Mouse (Mus musculus) erythroblast, embryonic 14.5 days (primary cell): ENCODE results near the gene Rock2. TPM values are rescaled to one million over a fixed set of nuclear protein-coding genes. Genes with fewer than 3 reads are reported as not detected.

Source experiments
- H3K27me3 ChIP-seq: 2 replicates; pipeline ENCODE4 v1.6.1; 2012; ENCODE audit warnings: inconsistent platforms; ENCODE audit not compliant: control insufficient read depth
- H3K36me3 ChIP-seq: 2 replicates; pipeline ENCODE4 v1.6.1; 2012; ENCODE audit warnings: mild to moderate bottlenecking, inconsistent platforms; ENCODE audit not compliant: control insufficient read depth
- H3K4me1 ChIP-seq: 2 replicates; pipeline ENCODE4 v1.6.1; 2012; ENCODE audit warnings: inconsistent platforms; ENCODE audit not compliant: control insufficient read depth
- H3K4me3 ChIP-seq: replicated peaks from 2 replicates; pipeline ENCODE3; 2012; ENCODE audit warnings: moderate library complexity, mild to moderate bottlenecking, inconsistent platforms
- H3K9me3 ChIP-seq: 2 replicates; pipeline ENCODE4 v1.6.1; 2012; ENCODE audit warnings: low read length, inconsistent platforms, mixed read lengths; ENCODE audit not compliant: control insufficient read depth
- GATA1 ChIP-seq: IDR thresholded peaks from 2 replicates; pipeline ENCODE4 v1.6.1; 2012; ENCODE audit warnings: low read length, inconsistent platforms, mixed read lengths
- TAL1 ChIP-seq: IDR thresholded peaks from 3 replicates; pipeline ENCODE4 v1.6.1; 2012; ENCODE audit warnings: low read length, inconsistent platforms, mixed read lengths
- polyA plus RNA-seq: library from polyadenylated mRNA; stranded (reverse); fragments of >175 nt; gene quantifications from 2 replicates; pipeline ENCODE4 v1.2.3, GENCODE M21; 2012

Rock2 gene
- polyA plus RNA-seq, 1 experiment: 0.10 TPM

- no peaks in the 10 kb centered on the region for H3K36me3 ChIP-seq
- no peaks in the 10 kb centered on the region for H3K9me3 ChIP-seq
- no peaks in the 10 kb centered on the region for H3K4me1 ChIP-seq
- TF ChIP-seq TAL1: no peak
- no peak for TF ChIP-seq GATA1
- no peak overlapping the region for H3K4me3 ChIP-seq
- H3K27me3 ChIP-seq: no peaks in the 10 kb centered on the region
Measured at GRCm38 (mm10) chr12:16858081-16858480, 36.6 kb upstream of the Rock2 start.

GRCm38 (mm10) chr12:16859781-16860180 lies 34.9 kb upstream of the Rock2 start:
- H3K4me1 ChIP-seq: no peaks in the 10 kb centered on the region

GRCm38 (mm10) chr12:16860533-16860932 lies 34.2 kb upstream of the Rock2 start:
- TF ChIP-seq GATA1 (no peak), TAL1 (no peak)
- Histone ChIP-seq H3K4me1 (no peaks in the 10 kb centered on the region), H3K9me3 (no peaks in the 10 kb centered on the region), H3K27me3 (no peaks in the 10 kb centered on the region), H3K36me3 (no peaks in the 10 kb centered on the region), H3K4me3 (no peak overlapping the region)

More at GRCm38 (mm10) chr12:16859781-16860180, 34.9 kb upstream of the Rock2 start:
- TF ChIP-seq GATA1 (no peak), TAL1 (no peak)
- Histone ChIP-seq H3K36me3 (no peaks in the 10 kb centered on the region), H3K27me3 (no peaks in the 10 kb centered on the region), H3K4me3 (no peak overlapping the region), H3K9me3 (no peaks in the 10 kb centered on the region)

GRCm38 (mm10) chr12:16860961-16861360 lies 33.7 kb upstream of the Rock2 start:
- Histone ChIP-seq H3K9me3 (no peaks in the 10 kb centered on the region), H3K27me3 (no peaks in the 10 kb centered on the region), H3K4me3 (no peak overlapping the region), H3K36me3 (no peaks in the 10 kb centered on the region), H3K4me1 (no peaks in the 10 kb centered on the region)
- TF ChIP-seq GATA1: no peak
- TF ChIP-seq TAL1: no peak

- no peaks in the 10 kb centered on the region for H3K27me3 ChIP-seq
- H3K9me3 ChIP-seq: no peaks in the 10 kb centered on the region
- H3K4me3 ChIP-seq: no peak overlapping the region
- TF ChIP-seq GATA1 (no peak), TAL1 (no peak)
- no peaks in the 10 kb centered on the region for H3K36me3 ChIP-seq
- no peaks in the 10 kb centered on the region for H3K4me1 ChIP-seq
Measured at GRCm38 (mm10) chr12:16864477-16864876, 30.2 kb upstream of the Rock2 start.

- H3K4me1 ChIP-seq: no peaks in the 10 kb centered on the region
- TF ChIP-seq TAL1 (no peak), GATA1 (no peak)
- H3K36me3 ChIP-seq: no peaks in the 10 kb centered on the region
- no peaks in the 10 kb centered on the region for H3K27me3 ChIP-seq
- no peak overlapping the region for H3K4me3 ChIP-seq
- H3K9me3 ChIP-seq: no peaks in the 10 kb centered on the region
Measured at GRCm38 (mm10) chr12:16865871-16866270, 28.8 kb upstream of the Rock2 start.

GRCm38 (mm10) chr12:16866460-16866859 lies 28.2 kb upstream of the Rock2 start:
- H3K36me3 ChIP-seq: no peaks in the 10 kb centered on the region
- H3K4me3 ChIP-seq: no peak overlapping the region
- TF ChIP-seq TAL1: no peak
- TF ChIP-seq GATA1: no peak
- H3K9me3 ChIP-seq: no peaks in the 10 kb centered on the region
- no peaks in the 10 kb centered on the region for H3K27me3 ChIP-seq
- H3K4me1 ChIP-seq: no peaks in the 10 kb centered on the region

GRCm38 (mm10) chr12:16867306-16867705 lies 27.4 kb upstream of the Rock2 start:
- no peaks in the 10 kb centered on the region for H3K36me3 ChIP-seq
- TF ChIP-seq TAL1 (no peak), GATA1 (no peak)
- H3K4me3 ChIP-seq: no peak overlapping the region

GRCm38 (mm10) chr12:16868618-16869017 lies 26.1 kb upstream of the Rock2 start:
- H3K27me3 ChIP-seq: no peaks in the 10 kb centered on the region; the same call in 1 of the 2 replicates
- H3K36me3 ChIP-seq: no peaks in the 10 kb centered on the region
- no peaks in the 10 kb centered on the region for H3K4me1 ChIP-seq
- H3K4me3 ChIP-seq: no peak overlapping the region
- no peaks in the 10 kb centered on the region for H3K9me3 ChIP-seq
- TF ChIP-seq TAL1 (no peak), GATA1 (no peak)

More at GRCm38 (mm10) chr12:16867306-16867705, 27.4 kb upstream of the Rock2 start:
- Histone ChIP-seq H3K4me1 (no peaks in the 10 kb centered on the region), H3K27me3 (no peaks in the 10 kb centered on the region), H3K9me3 (no peaks in the 10 kb centered on the region)
